Comparison of ENCODE assay signal across 21 mouse cellular contexts in genomic region chr5:105679261-105679660, GRCm38 (mm10).
"Had no signal": no experiment of that assay in that cellular context is flagged by ENCODE, and none has a peak within 500 bp of the region (broad histone marks: within the 10 kb centered on the region; RNA-seq: fewer than 3 reads in every experiment).

No protein-coding gene starts in this region.

- H3K4me3 ChIP-seq: layer of hippocampus, adult 2 months; limb, embryonic 13.5 days; liver, embryonic 13.5 days; megakaryocyte, embryonic 14.5 days; midbrain, embryonic 10.5 days; midbrain, embryonic 13.5 days; neural tube, embryonic 12.5 days; stomach, embryonic 15.5 days had no signal

- H3K9ac ChIP-seq: limb, embryonic 13.5 days; liver, embryonic 13.5 days; lung, embryonic 14.5 days; midbrain, embryonic 13.5 days; neural tube, embryonic 12.5 days; stomach, embryonic 15.5 days had no signal

- H3K9me3 ChIP-seq: limb, embryonic 13.5 days; liver, embryonic 13.5 days; megakaryocyte, embryonic 14.5 days; midbrain, embryonic 10.5 days; midbrain, embryonic 13.5 days; neural tube, embryonic 12.5 days; stomach, embryonic 15.5 days had no signal

- H3K4me2 ChIP-seq: limb, embryonic 13.5 days; liver, embryonic 13.5 days; lung, embryonic 14.5 days; midbrain, embryonic 13.5 days; neural tube, embryonic 12.5 days; stomach, embryonic 15.5 days had no signal

- ATAC-seq: lung, postnatal 0 days; midbrain, embryonic 13.5 days; midbrain, embryonic 16.5 days had no signal

- H3K36me3 ChIP-seq: limb, embryonic 13.5 days; liver, embryonic 13.5 days; midbrain, embryonic 10.5 days; midbrain, embryonic 13.5 days; neural tube, embryonic 12.5 days; stomach, embryonic 15.5 days had no signal

- DNase-seq: kidney, adult 18-20 months; kidney, adult 9 months; kidney, postnatal 25 days; layer of hippocampus, adult 9-11 months; liver; liver, embryonic 13.5 days; retina, postnatal 1 day; right cerebral cortex, postnatal 25 days; spleen, adult 18-20 months; thymus, postnatal 25 days had no signal

- H3K27me3 ChIP-seq: limb, embryonic 13.5 days; liver, embryonic 13.5 days; midbrain, embryonic 13.5 days; neural tube, embryonic 12.5 days; stomach, embryonic 15.5 days had no signal

- H3K27ac ChIP-seq: kidney, postnatal 0 days; layer of hippocampus, adult 2 months; limb, embryonic 13.5 days; liver, embryonic 13.5 days; midbrain, embryonic 10.5 days; midbrain, embryonic 13.5 days; neural tube, embryonic 12.5 days; stomach, embryonic 15.5 days had no signal
